Comparison of ENCODE assay signal across 8 mouse cellular contexts in genomic region chr8:126946444-126946843, GRCm38 (mm10). TPM values are rescaled to one million over a fixed set of nuclear protein-coding genes. Genes with fewer than 3 reads are reported as not detected.
DNase-seq lines count a peak whose midpoint lies in the region; ATAC-seq and TF ChIP-seq lines count a peak whose summit lies in the region.

No protein-coding gene starts in this region.

- H3K27ac ChIP-seq in heart, postnatal 0 days (ENCODE audit: low read depth): peak overlapping the region; percentile 96; the same call in 1 of the 2 replicates
- peak overlapping the region; percentile 82 for H3K27ac ChIP-seq in ES-Bruce4 (ENCODE audit: insufficient read depth, low read length)
- no peak overlapping the region for H3K27ac ChIP-seq in cortical plate, adult 2 months (ENCODE audit: insufficient read depth, low read length)
- no peak overlapping the region for H3K27ac ChIP-seq in limb, embryonic 15.5 days

- no peak for TF ChIP-seq POLR2A in ES-Bruce4 (IDR thresholded peaks at IDR 0.05; ENCODE audit: insufficient read depth, low read length)
- no peak for TF ChIP-seq POLR2A in cortical plate, adult 2 months (IDR thresholded peaks at IDR 0.05; ENCODE audit: extremely low read depth, insufficient read depth, low read length)

- H3K9me3 ChIP-seq in heart, postnatal 0 days (replicated peaks; ENCODE audit: control insufficient read depth, low read length): no peaks in the 10 kb centered on the region
- no peaks in the 10 kb centered on the region for H3K9me3 ChIP-seq in ES-Bruce4 (replicated peaks; ENCODE audit: control insufficient read depth, insufficient read depth, low read length, poor library complexity, severe bottlenecking)
- H3K9me3 ChIP-seq in limb, embryonic 15.5 days: no peaks in the 10 kb centered on the region

- peaks cover 14% of the 10 kb centered on the region for H3K4me1 ChIP-seq in heart, postnatal 0 days (ENCODE audit: control insufficient read depth, insufficient read depth)
- H3K4me1 ChIP-seq in ES-Bruce4 (ENCODE audit: control insufficient read depth, insufficient read depth, low read length): no peaks in the 10 kb centered on the region
- H3K4me1 ChIP-seq in cortical plate, adult 2 months (ENCODE audit: control insufficient read depth, insufficient read depth, low read length): peaks cover 5% of the 10 kb centered on the region; the same call in 1 of the 2 replicates
- peaks cover 18% of the 10 kb centered on the region for H3K4me1 ChIP-seq in limb, embryonic 15.5 days

- H3K4me3 ChIP-seq in heart, postnatal 0 days (ENCODE audit: low read depth, low read length): no peak overlapping the region
- peak overlapping the region; percentile 15 for H3K4me3 ChIP-seq in ES-Bruce4 (ENCODE audit: low read depth, low read length)
- H3K4me3 ChIP-seq in cortical plate, adult 2 months (ENCODE audit: insufficient read depth, low read length): peak overlapping the region; percentile 95; the same call in 1 of the 2 replicates
- H3K4me3 ChIP-seq in limb, embryonic 15.5 days: peak overlapping the region; percentile 81; the same call in 1 of the 2 replicates

- H3K36me3 ChIP-seq in heart, postnatal 0 days (replicated peaks; ENCODE audit: control insufficient read depth, insufficient read depth, low read length): peaks cover 22% of the 10 kb centered on the region
- H3K36me3 ChIP-seq in ES-Bruce4 (ENCODE audit: control insufficient read depth, insufficient read depth, low read length, poor library complexity, severe bottlenecking): peaks cover 62% of the 10 kb centered on the region
- H3K36me3 ChIP-seq in limb, embryonic 15.5 days: peaks cover 23% of the 10 kb centered on the region

- H3K4me2 ChIP-seq in heart, postnatal 0 days (ENCODE audit: low read depth, low read length): no peak overlapping the region
- H3K4me2 ChIP-seq in limb, embryonic 15.5 days: no peak overlapping the region; the same call in 1 of the 2 replicates

- H3K27me3 ChIP-seq in heart, postnatal 0 days (ENCODE audit: control insufficient read depth, insufficient read depth, low read length): no peaks in the 10 kb centered on the region
- H3K27me3 ChIP-seq in ES-Bruce4 (ENCODE audit: control insufficient read depth, insufficient read depth, low read length, poor library complexity, severe bottlenecking): no peaks in the 10 kb centered on the region
- H3K27me3 ChIP-seq in limb, embryonic 15.5 days: no peaks in the 10 kb centered on the region

- intact Hi-C loops in gastrocnemius, postnatal 36 days (cut with DNase I): no loop called here

- H3K9ac ChIP-seq in heart, postnatal 0 days (replicated peaks; ENCODE audit: low read depth, low read length): no peak overlapping the region
- H3K9ac ChIP-seq in ES-Bruce4 (ENCODE audit: low read depth, poor library complexity, severe bottlenecking): peak overlapping the region; percentile 53
- no peak overlapping the region for H3K9ac ChIP-seq in limb, embryonic 15.5 days

- DNase-seq in heart, postnatal 0 days (ENCODE audit: low spot score): no peak
- no peak for DNase-seq in heart, postnatal 4 days
- DNase-seq in ovary, postnatal 10 days (ENCODE audit: low spot score): no peak
- no peak for DNase-seq in gastrocnemius, postnatal 36 days
- DNase-seq in thymus, postnatal 4 days: no peak

- no peak for TF ChIP-seq EP300 in heart, postnatal 0 days (IDR thresholded peaks at IDR 0.05; ENCODE audit: low read depth)
- no peak for TF ChIP-seq EP300 in ES-Bruce4 (IDR thresholded peaks at IDR 0.05; ENCODE audit: insufficient read depth, low read depth, low read length)

- 70% methylated on average over 7 of the region's 7 CpGs for WGBS in heart, postnatal 0 days
- WGBS in limb, embryonic 15.5 days: 65% methylated on average over 7 of the region's 7 CpGs

- no peak for ATAC-seq in heart, postnatal 0 days (ENCODE audit: insufficient read depth, low read depth)
- ATAC-seq in limb, embryonic 15.5 days (ENCODE audit: insufficient number of reproducible peaks, low FRiP score, low TSS enrichment, low read depth): no peak

- no peak for TF ChIP-seq CTCF in heart, postnatal 0 days (IDR thresholded peaks at IDR 0.05; ENCODE audit: low read depth)
- no peak for TF ChIP-seq CTCF in ES-Bruce4 (IDR thresholded peaks at IDR 0.05; ENCODE audit: low read depth, low read length)
- TF ChIP-seq CTCF in cortical plate, adult 2 months (IDR thresholded peaks at IDR 0.05; ENCODE audit: extremely low read depth, insufficient read depth, low read length): no peak

RNA-seq across cellular contexts. Expression of gene Tomm20, which starts 0.8 kb away (rescaled TPM):
- total RNA-seq in heart, postnatal 0 days (2014; rRNA removed; ENCODE audit: low replicate concordance): 52.6 and 65.3 TPM in 2 replicates
- 203 and 213 TPM in 2 replicates for polyA plus RNA-seq in heart, postnatal 0 days (2015; fragmentation: Nextera tagmentation; extraction: Ambion mirVana)
- total RNA-seq in heart, postnatal 4 days (2021): 100 to 1,000 TPM; 104 to 120 TPM
- polyA plus RNA-seq in ES-Bruce4 (2011; ENCODE audit: insufficient read depth, insufficient read length, low read depth, missing spikeins): 642 and 659 TPM in 2 replicates
- 113 and 125 TPM in 2 replicates for polyA plus RNA-seq in cortical plate, adult 2 months (2012; rRNA removed)
- 184 and 185 TPM in 2 replicates for polyA plus RNA-seq in limb, embryonic 15.5 days (2015; fragmentation: Nextera tagmentation; extraction: Ambion mirVana)
- total RNA-seq in gastrocnemius, postnatal 36 days (2021): 10 to 100 TPM; 73.0 to 86.8 TPM

RNA-seq across cellular contexts. Expression of gene Rbm34, which starts 24.4 kb away (rescaled TPM):
- 1.3 and 3.9 TPM in 2 replicates for total RNA-seq in heart, postnatal 0 days (2014; rRNA removed; ENCODE audit: low replicate concordance)
- polyA plus RNA-seq in heart, postnatal 0 days (2015; fragmentation: Nextera tagmentation; extraction: Ambion mirVana): 8.0 and 8.8 TPM in 2 replicates
- 1 to 10 TPM; 7.6 to 8.5 TPM for total RNA-seq in heart, postnatal 4 days (2021)
- 55.0 and 58.7 TPM in 2 replicates for polyA plus RNA-seq in ES-Bruce4 (2011; ENCODE audit: insufficient read depth, insufficient read length, low read depth, missing spikeins)
- polyA plus RNA-seq in cortical plate, adult 2 months (2012; rRNA removed): 9.3 and 10.5 TPM in 2 replicates
- polyA plus RNA-seq in limb, embryonic 15.5 days (2015; fragmentation: Nextera tagmentation; extraction: Ambion mirVana): 22.2 and 22.3 TPM in 2 replicates
- 1 to 10 TPM; 3.4 to 5.1 TPM for total RNA-seq in gastrocnemius, postnatal 36 days (2021)

Comparison
In these comparisons a context has a peak if more than half of its experiments do, and no peak if none do; other contexts are left out.
1. H3K27ac ChIP-seq: peak in heart, postnatal 0 days (single experiment) and ES-Bruce4 (single experiment); none in cortical plate, adult 2 months (single experiment) and limb, embryonic 15.5 days (single experiment).